Comparison of ENCODE assay signal across 9 mouse cellular contexts in the genomic region with DNA sequence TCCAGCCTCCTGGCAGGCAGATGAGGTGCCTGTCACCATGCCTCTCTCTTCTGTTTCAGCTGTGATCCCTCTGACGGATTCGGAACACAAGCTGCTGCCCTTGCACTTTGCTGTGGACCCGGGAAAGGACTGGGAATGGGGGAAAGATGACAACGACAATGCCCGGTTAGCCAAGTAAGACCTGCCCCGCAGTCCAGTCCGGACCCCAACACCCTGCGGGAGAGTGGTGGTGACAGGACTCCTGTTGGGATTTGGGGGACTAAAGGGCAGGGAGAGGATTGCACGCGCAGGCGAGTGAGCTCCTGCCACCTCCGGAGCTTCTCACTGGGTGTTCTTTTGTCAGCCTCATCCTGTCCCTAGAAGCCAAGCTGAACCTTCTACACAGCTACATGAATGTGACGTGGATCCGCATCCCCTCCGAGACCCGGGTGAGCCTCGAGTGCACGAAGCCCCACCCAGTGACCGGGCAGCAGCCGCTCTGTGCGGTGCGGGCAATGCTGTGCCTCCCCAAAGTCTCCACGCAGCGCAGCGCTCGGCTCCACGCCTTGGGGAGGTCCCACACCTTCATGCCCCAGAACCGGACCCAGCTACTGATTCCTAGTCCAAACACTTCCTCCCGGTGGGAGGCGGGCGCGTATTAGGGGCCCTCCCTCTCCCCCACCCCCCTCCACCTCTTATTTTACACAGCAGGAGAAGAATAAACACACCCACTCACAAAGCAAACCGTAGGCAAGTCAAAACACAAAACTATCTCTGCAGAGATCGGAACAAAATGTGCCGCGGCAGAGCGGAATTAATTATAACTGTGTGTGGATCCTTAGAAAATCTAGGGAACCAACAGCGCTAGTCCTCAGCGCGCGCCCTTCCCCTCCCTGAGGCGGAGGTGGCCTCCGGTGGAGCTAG.
A peak's percentile ranks its signal among the peaks of the same experiment; 100 is the strongest.
DNase-seq lines count a peak whose midpoint lies in the region; ATAC-seq and TF ChIP-seq lines count a peak whose summit lies in the region.
"Had no signal": no experiment of that assay in that cellular context is flagged by ENCODE, and none has a peak within 500 bp of the region (broad histone marks: within the 10 kb centered on the region; RNA-seq: fewer than 3 reads in every experiment).

No protein-coding gene starts in this region.

- ATAC-seq in intestine, embryonic 16.5 days: peak; percentile 22; the same call in 1 of the 2 replicates
- ATAC-seq in limb, embryonic 11.5 days (ENCODE audit: insufficient number of reproducible peaks, low FRiP score, low TSS enrichment, low read depth): no peak
- peak; percentile 32 for ATAC-seq in midbrain, embryonic 13.5 days
- ATAC-seq: Patski had no signal

- H3K9ac ChIP-seq in heart, adult 2 months (ENCODE audit: low read depth, low read length): peak overlapping the region; percentile 60
- peak overlapping the region; percentile 62 for H3K9ac ChIP-seq in intestine, embryonic 16.5 days (ENCODE audit: low read depth, low read length)
- H3K9ac ChIP-seq in limb, embryonic 11.5 days (ENCODE audit: low read length): peak overlapping the region; percentile 22; the same call in 1 of the 2 replicates
- H3K9ac ChIP-seq in midbrain, embryonic 13.5 days (replicated peaks): peak overlapping the region; percentile 68

- no peak for TF ChIP-seq CTCF in heart, adult 2 months (IDR thresholded peaks at IDR 0.05)

- peak overlapping the region; percentile 78 for H3K27ac ChIP-seq in heart, adult 2 months
- H3K27ac ChIP-seq in intestine, embryonic 16.5 days (ENCODE audit: low read length): no peak overlapping the region
- no peak overlapping the region for H3K27ac ChIP-seq in limb, embryonic 11.5 days (replicated peaks; ENCODE audit: low read depth, low read length)
- H3K27ac ChIP-seq in midbrain, embryonic 13.5 days: no peak overlapping the region

- H3K4me3 ChIP-seq in heart, adult 2 months: peak overlapping the region; percentile 54
- peak overlapping the region; percentile 41 for H3K4me3 ChIP-seq in intestine, embryonic 16.5 days (ENCODE audit: low read length)
- H3K4me3 ChIP-seq in limb, embryonic 11.5 days (ENCODE audit: low read depth, low read length): peak overlapping the region; percentile 20
- peak overlapping the region; percentile 44 for H3K4me3 ChIP-seq in midbrain, embryonic 13.5 days (replicated peaks)

- no peaks in the 10 kb centered on the region for H3K9me3 ChIP-seq in intestine, embryonic 16.5 days (ENCODE audit: control insufficient read depth, low read length)
- no peaks in the 10 kb centered on the region for H3K9me3 ChIP-seq in limb, embryonic 11.5 days (ENCODE audit: control insufficient read depth, low read length)
- H3K9me3 ChIP-seq in midbrain, embryonic 13.5 days: no peaks in the 10 kb centered on the region

- DNase-seq in kidney, adult 18-20 months: peak; percentile 53
- DNase-seq in kidney, adult 8-10 months: no peak
- DNase-seq in embryo, embryonic 10.5 days (ENCODE audit: low spot score): peak; percentile 34
- peak; percentile 59 to 67 for DNase-seq in heart, adult 2 months
- peak; percentile 42 for DNase-seq in limb, embryonic 11.5 days (ENCODE audit: low spot score)
- DNase-seq in testis, postnatal 10 days (ENCODE audit: low spot score): peak; percentile 69

- H3K4me1 ChIP-seq in heart, adult 2 months (ENCODE audit: control insufficient read depth, insufficient read depth, low read length): peaks cover 10% of the 10 kb centered on the region
- peaks cover 11% of the 10 kb centered on the region; the same call in 1 of the 2 replicates for H3K4me1 ChIP-seq in intestine, embryonic 16.5 days (ENCODE audit: control insufficient read depth, insufficient read depth, low read length)
- H3K4me1 ChIP-seq in limb, embryonic 11.5 days (ENCODE audit: control insufficient read depth, insufficient read depth, low read length): peaks cover 4% of the 10 kb centered on the region; the same call in 1 of the 2 replicates
- H3K4me1 ChIP-seq in midbrain, embryonic 13.5 days (replicated peaks): peaks cover 51% of the 10 kb centered on the region

- peak overlapping the region; percentile 71 for H3K4me2 ChIP-seq in intestine, embryonic 16.5 days (ENCODE audit: low read depth, low read length)
- H3K4me2 ChIP-seq in limb, embryonic 11.5 days (ENCODE audit: low read depth, severe bottlenecking): peak overlapping the region; percentile 47
- H3K4me2 ChIP-seq in midbrain, embryonic 13.5 days (replicated peaks): peak overlapping the region; percentile 87

- peak; percentile 51; the same call in 1 of the 2 replicates for TF ChIP-seq POLR2A in heart, adult 2 months (IDR thresholded peaks at IDR 0.05; ENCODE audit: insufficient read depth, low read depth, low read length)

- intact Hi-C loops in heart, adult 2 months (cut with DNase I): loop anchor here (2.0 to 5.0 kb wide), 4 partner anchors 142 to 307 kb away; no protein-coding TSS in a partner anchor

- no peaks in the 10 kb centered on the region for H3K79me2 ChIP-seq in heart, adult 2 months (replicated peaks; ENCODE audit: control insufficient read depth, insufficient read depth, low read length)

- 3% methylated on average over 43 of the region's 43 CpGs for WGBS in heart, adult 2 months
- WGBS in intestine, embryonic 16.5 days: 2% methylated on average over 43 of the region's 43 CpGs
- 2% methylated on average over 43 of the region's 43 CpGs for WGBS in limb, embryonic 11.5 days
- under 1% methylated on average over 43 of the region's 43 CpGs for WGBS in midbrain, embryonic 13.5 days

- peaks cover 9% of the 10 kb centered on the region for H3K27me3 ChIP-seq in heart, adult 2 months (ENCODE audit: control insufficient read depth, insufficient read depth, low read length)
- H3K27me3 ChIP-seq in intestine, embryonic 16.5 days (replicated peaks; ENCODE audit: control insufficient read depth, insufficient read depth, low read length): peaks cover 61% of the 10 kb centered on the region
- peaks cover 61% of the 10 kb centered on the region for H3K27me3 ChIP-seq in limb, embryonic 11.5 days (ENCODE audit: control insufficient read depth, insufficient read depth, low read length)
- H3K27me3 ChIP-seq in midbrain, embryonic 13.5 days: peaks cover 58% of the 10 kb centered on the region

- no peak for TF ChIP-seq EP300 in heart, adult 2 months (IDR thresholded peaks at IDR 0.05; ENCODE audit: insufficient read depth, low read depth, low read length)

- H3K36me3 ChIP-seq in heart, adult 2 months (ENCODE audit: control insufficient read depth, insufficient read depth, low read length): no peaks in the 10 kb centered on the region
- no peaks in the 10 kb centered on the region for H3K36me3 ChIP-seq in intestine, embryonic 16.5 days (ENCODE audit: control insufficient read depth, insufficient read depth, low read length)
- H3K36me3 ChIP-seq in limb, embryonic 11.5 days (ENCODE audit: control insufficient read depth, insufficient read depth, low read length): no peaks in the 10 kb centered on the region
- H3K36me3 ChIP-seq in midbrain, embryonic 13.5 days: no peaks in the 10 kb centered on the region

Comparison
In these comparisons a context has a peak if more than half of its experiments do, and no peak if none do; other contexts are left out.
1. DNase-seq: peak in kidney, adult 18-20 months (single experiment), embryo, embryonic 10.5 days (single experiment), heart, adult 2 months (2 of 2), limb, embryonic 11.5 days (single experiment) and testis, postnatal 10 days (single experiment); none in kidney, adult 8-10 months (0 of 2).
2. Peak in every context shown above with its lines, with median percentiles within 50 percentile points of each other: H3K4me3 ChIP-seq, H3K9ac ChIP-seq and H3K4me2 ChIP-seq.